ENCODE assay signal across 8 mouse cellular contexts in the genomic region with DNA sequence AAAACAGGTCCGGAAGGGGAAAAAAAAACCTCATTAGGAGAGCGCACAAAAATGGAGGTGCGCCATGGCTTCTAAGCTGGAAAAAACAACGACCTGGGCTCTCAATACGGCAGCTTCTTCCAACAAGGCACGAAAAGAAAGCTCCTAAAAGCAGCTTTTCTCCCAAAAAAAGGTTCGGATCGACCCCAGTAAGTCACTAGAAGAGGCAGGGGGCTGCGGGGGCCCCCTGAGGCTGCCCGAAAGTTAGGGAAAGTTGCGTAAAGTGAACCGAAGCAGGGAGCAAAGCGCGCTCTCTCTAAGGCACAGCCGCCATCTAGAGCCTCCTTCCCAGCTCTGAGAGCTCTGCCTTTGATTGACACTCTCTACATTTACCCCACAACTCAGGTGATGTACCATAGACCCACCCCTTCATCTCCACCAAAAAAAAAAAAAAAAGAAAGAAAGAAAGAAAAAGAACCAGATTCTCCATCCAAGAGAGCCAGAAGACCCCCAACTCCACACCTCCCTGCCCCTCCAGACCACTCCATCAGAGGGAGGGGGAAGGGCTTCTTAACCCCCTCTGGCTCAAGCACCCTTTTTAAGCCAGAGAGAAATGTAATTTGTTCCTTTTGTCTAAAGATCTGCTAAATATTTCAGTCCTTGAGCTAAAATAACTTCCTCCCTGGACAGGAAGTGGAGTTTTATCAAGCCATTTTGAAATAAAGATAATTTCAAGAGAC. TPM values are rescaled to one million over a fixed set of nuclear protein-coding genes. Genes with fewer than 3 reads are reported as not detected.
DNase-seq lines count a peak whose midpoint lies in the region; ATAC-seq and TF ChIP-seq lines count a peak whose summit lies in the region.

TSS of gene Chd2 (minus strand) at position 419 of the 719 bp plus-strand sequence.

- peaks cover 2% of the 10 kb centered on the region; the same call in 1 of the 2 replicates for H3K36me3 ChIP-seq in embryonic facial prominence, embryonic 12.5 days
- H3K36me3 ChIP-seq in midbrain, postnatal 0 days (ENCODE audit: insufficient read depth, low read length) = no peaks in the 10 kb centered on the region
- H3K36me3 ChIP-seq in splenic B cell, adult 2 months (ENCODE audit: control insufficient read depth, insufficient read depth, low read length, poor library complexity, severe bottlenecking) = peaks cover 8% of the 10 kb centered on the region; the same call in 1 of the 2 replicates

- H3K4me3 ChIP-seq in embryonic facial prominence, embryonic 12.5 days = peak within 1 kb of the TSS; percentile 63
- H3K4me3 ChIP-seq in midbrain, postnatal 0 days (ENCODE audit: low read depth, low read length) = peak within 1 kb of the TSS; percentile 45

- H3K4me1 ChIP-seq in embryonic facial prominence, embryonic 12.5 days = peaks cover 10% of the 10 kb centered on the region
- H3K4me1 ChIP-seq in midbrain, postnatal 0 days (ENCODE audit: insufficient read depth, low read length) = no peaks in the 10 kb centered on the region

- WGBS in embryonic facial prominence, embryonic 12.5 days = under 1% methylated on average over 15 of the region's 15 CpGs
- WGBS in midbrain, postnatal 0 days = under 1% methylated on average over 15 of the region's 15 CpGs

- peak within 1 kb of the TSS; percentile 88 for H3K9ac ChIP-seq in embryonic facial prominence, embryonic 12.5 days
- H3K9ac ChIP-seq in midbrain, postnatal 0 days (replicated peaks; ENCODE audit: low read length, poor library complexity, severe bottlenecking) = peak within 1 kb of the TSS; percentile 70

- peak; percentile 88 for DNase-seq in CD4-positive helper T cell, adult 2 months (ENCODE audit: low read depth, low spot score)
- DNase-seq in adrenal gland, postnatal 10 days = peak; percentile 81
- DNase-seq in heart, adult 18-20 months = peak; percentile 73 to 84
- DNase-seq in kidney, adult 18-20 months = peak; percentile 83
- DNase-seq in liver = peak; percentile 77
- peak; percentile 87 for DNase-seq in midbrain, postnatal 0 days (ENCODE audit: low spot score)
- DNase-seq in splenic B cell, adult 2 months (ENCODE audit: low read depth, low spot score) = peak; percentile 85

- TF ChIP-seq CTCF in midbrain, postnatal 0 days (IDR thresholded peaks at IDR 0.05) = no peak

- H3K4me2 ChIP-seq in embryonic facial prominence, embryonic 12.5 days (replicated peaks) = peak within 1 kb of the TSS; percentile 57
- peak within 1 kb of the TSS; percentile 48 for H3K4me2 ChIP-seq in midbrain, postnatal 0 days (ENCODE audit: low read depth, low read length, poor library complexity, severe bottlenecking)

- H3K9me3 ChIP-seq in embryonic facial prominence, embryonic 12.5 days = no peaks in the 10 kb centered on the region
- H3K9me3 ChIP-seq in midbrain, postnatal 0 days (ENCODE audit: low read length) = no peaks in the 10 kb centered on the region

- peak within 1 kb of the TSS; percentile 100 for H3K27ac ChIP-seq in embryonic facial prominence, embryonic 12.5 days
- peak within 1 kb of the TSS; percentile 90 for H3K27ac ChIP-seq in midbrain, postnatal 0 days (ENCODE audit: low read depth, low read length)

- peak; percentile 75 for ATAC-seq in embryonic facial prominence, embryonic 12.5 days (ENCODE audit: insufficient number of reproducible peaks, insufficient read depth, low FRiP score, low TSS enrichment)
- ATAC-seq in midbrain, postnatal 0 days (ENCODE audit: low FRiP score) = 0 out of 2 replicates have a peak, but pooled peaks have one; percentile 31

- H3K27me3 ChIP-seq in embryonic facial prominence, embryonic 12.5 days = no peaks in the 10 kb centered on the region
- H3K27me3 ChIP-seq in midbrain, postnatal 0 days (ENCODE audit: insufficient read depth, low read length) = no peaks in the 10 kb centered on the region
- no peaks in the 10 kb centered on the region for H3K27me3 ChIP-seq in splenic B cell, adult 2 months (ENCODE audit: control insufficient read depth, insufficient read depth, low read length, poor library complexity, severe bottlenecking)

RNA-seq across cellular contexts. Expression of gene Chd2, which starts in this region (rescaled TPM):
- total RNA-seq in adrenal gland, postnatal 10 days (2021) = 10 to 100 TPM; 42.8 to 62.0 TPM
- polyA plus RNA-seq in embryonic facial prominence, embryonic 12.5 days (2016; fragmentation: Nextera tagmentation; extraction: Ambion mirVana) = 57.9 and 65.0 TPM in 2 replicates
- total RNA-seq in heart, adult 18-20 months (2021) = 10 to 100 TPM; 28.2 to 38.8 TPM
- total RNA-seq in midbrain, postnatal 0 days (2014; rRNA removed) = 34.0 and 34.4 TPM in 2 replicates
- polyA plus RNA-seq in midbrain, postnatal 0 days (2015; fragmentation: Nextera tagmentation; extraction: Ambion mirVana) = 33.2 and 43.8 TPM in 2 replicates

Comparison
In these comparisons a context has a peak if more than half of its experiments do, and no peak if none do; other contexts are left out.
1. Peak in every context shown above with its lines: DNase-seq, ATAC-seq, H3K4me3 ChIP-seq and H3K27ac ChIP-seq.